Mouse (Mus musculus) layer of hippocampus, postnatal 36 days (tissue): ENCODE data around the gene Bcas3. TPM values are rescaled to one million over a fixed set of nuclear protein-coding genes. Genes with fewer than 3 reads are reported as not detected.

ENCODE experiments used
- DNase-seq, 2 experiments: peaks; one replicate each; pipeline ENCODE4 v3.0.0; 2022
- total RNA-seq, 2 experiments: library from RNA; stranded (reverse); gene quantifications; 2 replicates each; pipeline ENCODE4 v1.2.3; 2021

Gene Bcas3
- total RNA-seq, 2 experiments from 2014 or later, result 64.9 to 69.2 TPM

DNA sequence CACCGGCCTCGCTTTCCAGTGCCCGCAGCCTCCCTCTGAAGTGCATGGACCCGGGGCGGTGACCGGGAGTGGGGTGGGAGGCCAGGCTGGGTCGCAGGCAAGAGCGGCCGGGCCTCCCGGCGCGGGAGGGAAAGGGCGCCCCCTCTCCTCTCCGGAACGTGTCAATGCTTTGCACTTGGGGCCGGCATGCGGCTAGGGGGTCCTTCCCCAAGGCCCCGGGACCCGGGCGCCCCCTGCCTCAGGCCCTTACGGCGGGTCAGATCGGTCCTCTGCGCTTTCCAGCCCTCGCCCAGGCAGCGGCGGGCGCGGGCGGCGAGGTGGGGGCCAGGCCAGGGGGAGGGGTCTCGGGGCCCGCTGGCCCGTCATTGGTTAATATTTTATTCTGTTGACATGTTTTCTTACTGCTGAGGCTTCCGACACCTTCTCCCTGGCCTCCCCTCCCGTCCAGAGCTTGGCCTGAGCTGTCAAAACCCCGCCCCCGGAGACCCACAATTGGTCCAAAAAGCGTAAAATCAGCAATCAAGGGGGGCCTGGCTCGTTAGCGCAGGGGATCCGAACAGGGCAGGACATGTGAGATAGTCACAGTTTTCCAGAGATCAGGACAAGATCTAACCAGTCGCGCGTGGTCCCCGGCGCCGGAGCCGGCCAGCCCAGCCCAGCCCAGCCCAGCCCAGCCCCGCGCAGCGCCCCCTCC is 479.4 kb downstream of the Bcas3 start, which contains the start of gene Tbx2:
Gene Tbx2 (plus strand): TSS at position 321 of the 694 bp plus-strand sequence.
- DNase-seq, result no peak

- DNase-seq, result no peak
Observed at GRCm38 (mm10) chr11:85833081-85833521, 480.1 kb downstream of the Bcas3 start.

- DNase-seq, result no peak
Observed at GRCm38 (mm10) chr11:85833761-85834385, 480.9 kb downstream of the Bcas3 start.

- no peak for DNase-seq
Observed at GRCm38 (mm10) chr11:85834386-85834931, 481.5 kb downstream of the Bcas3 start.

DNA sequence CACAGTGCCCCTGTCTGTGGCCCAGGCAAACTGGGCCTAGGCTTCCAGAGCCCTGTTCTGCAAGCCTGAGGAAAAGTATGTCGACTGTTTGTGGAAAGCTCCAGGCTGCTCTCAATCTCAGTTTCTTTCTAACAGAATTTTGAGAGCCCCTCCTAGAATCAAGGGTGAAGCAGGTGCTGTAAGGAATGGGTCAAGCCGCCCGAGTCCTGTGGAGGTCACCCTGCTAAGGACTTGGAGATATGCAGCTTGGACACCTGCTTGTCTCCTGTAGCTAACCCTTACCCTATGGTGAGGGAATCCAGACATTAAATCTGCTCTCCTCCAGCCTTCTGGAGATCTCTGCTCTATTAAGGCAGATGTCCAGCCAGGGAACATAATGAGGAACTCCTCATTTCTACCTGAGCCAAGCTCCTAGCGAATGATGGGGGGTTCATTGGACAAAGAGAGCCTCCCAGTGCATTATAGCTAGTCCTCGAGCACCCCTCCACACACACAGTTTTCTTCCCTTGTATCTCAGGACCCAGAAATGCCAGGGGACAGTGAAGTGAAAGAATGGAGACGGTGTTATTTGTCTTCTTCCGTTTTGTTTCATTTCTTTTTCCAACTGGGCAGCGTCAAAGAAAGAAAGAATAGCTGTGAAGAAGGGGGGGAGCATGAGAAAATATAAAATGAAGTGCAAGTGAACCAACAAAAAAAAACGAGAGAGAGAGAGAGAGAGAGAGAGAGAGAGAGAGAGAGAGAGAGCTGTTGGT is 482.2 kb downstream of the Bcas3 start:
- DNase-seq, result no peak

DNA sequence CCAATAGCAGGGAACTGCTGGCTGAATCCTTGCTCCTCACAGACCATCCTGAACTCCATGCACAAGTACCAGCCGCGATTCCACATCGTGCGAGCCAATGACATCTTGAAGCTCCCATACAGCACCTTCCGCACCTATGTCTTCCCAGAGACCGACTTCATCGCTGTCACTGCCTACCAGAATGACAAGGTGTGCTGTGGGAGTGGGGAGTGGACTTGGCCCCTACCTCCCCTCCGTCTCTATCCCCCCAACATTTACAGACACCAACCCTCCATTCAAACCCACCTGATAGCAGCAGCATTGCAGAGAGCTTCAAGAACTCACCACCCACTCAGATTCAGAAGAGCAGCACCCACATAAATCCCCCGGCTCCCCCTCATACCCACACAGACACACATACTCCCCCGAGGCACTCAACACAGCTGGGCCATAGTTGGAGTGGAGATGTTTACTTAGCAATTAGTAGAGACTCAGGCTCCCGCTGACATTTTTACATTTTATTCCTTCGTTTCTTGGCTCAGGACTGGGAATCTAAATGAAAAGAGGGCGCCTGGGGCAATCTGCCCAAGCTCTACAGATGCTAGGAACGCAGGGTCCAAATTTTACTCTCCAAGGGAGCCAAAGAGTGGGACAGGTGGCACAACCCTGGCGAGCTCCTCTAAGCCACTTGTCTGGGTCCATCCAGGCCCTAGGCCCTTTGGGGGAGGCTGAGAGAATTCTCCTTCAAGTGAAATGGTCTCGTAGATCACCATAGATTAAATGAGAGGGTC is 483.0 kb downstream of the Bcas3 start:
- DNase-seq, result no peak

DNA sequence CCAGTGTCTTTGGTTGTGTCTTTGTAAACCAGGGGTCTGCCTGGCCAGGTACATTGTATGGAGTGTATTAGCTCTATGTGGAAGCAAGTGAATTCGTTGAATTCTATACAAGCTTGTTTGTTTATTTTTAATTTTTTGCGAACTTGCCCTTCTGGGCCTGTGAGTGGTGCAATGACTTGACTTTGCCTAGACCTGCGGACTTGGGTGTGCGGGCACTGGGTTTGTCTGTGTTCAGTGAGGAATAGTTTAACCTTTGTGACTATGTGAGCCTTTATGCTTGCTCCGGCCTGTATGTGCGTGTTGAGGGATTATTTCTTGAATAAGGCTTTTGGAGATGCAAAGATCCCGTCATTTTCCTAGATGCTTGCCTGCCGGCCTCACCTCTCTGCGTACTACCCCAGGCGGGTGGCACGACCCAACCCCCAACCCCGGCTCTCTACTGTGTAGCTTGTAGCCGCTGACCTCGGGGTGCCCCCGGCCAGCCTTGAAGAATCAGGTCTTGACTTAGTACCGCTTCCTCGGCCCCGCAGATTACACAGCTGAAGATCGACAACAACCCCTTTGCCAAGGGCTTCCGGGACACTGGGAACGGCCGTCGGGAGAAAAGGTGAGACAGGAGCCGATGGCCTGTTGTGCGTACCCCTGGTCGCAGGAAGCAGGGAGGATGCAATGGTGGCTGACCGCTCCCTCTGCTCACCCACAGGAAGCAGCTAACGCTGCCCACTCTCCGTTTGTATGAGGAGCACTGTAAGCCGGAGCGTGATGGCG is 483.7 kb downstream of the Bcas3 start:
- DNase-seq, result no peak

- no peak for DNase-seq
Observed at GRCm38 (mm10) chr11:85837291-85837647, 484.3 kb downstream of the Bcas3 start.

DNA sequence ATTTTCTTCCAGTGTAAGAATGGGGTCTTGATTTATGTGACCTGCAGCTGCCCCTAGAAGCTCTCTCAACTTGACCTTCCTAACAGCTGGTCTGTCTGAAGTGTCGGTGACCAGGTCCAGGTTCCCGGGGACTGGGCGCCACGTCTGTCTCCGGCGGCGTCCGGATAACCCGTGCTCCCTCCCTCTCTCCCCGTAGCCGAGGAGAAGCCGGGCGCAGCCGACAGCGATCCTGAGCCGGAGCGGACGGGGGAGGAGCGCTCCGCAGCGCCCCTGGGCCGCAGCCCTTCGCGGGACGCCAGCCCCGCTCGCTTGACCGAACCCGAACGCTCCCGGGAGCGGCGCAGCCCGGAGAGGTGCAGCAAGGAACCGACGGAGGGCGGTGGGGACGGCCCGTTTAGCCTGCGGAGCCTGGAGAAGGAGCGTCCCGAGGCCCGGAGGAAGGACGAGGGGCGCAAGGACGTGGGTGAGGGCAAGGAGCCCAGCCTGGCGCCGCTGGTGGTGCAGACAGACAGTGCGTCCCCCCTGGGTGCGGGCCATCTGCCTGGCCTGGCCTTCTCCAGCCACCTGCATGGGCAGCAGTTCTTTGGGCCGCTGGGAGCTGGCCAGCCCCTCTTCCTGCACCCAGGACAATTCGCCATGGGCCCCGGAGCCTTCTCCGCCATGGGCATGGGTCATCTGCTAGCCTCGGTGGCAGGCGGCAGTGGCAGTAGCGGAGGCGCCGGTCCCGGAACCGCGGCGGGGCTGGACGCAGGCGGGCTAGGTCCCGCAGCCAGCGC is 484.9 kb downstream of the Bcas3 start:
- no peak for DNase-seq

- no peak for DNase-seq
Observed at GRCm38 (mm10) chr11:85838424-85839257, 485.7 kb downstream of the Bcas3 start.

DNA sequence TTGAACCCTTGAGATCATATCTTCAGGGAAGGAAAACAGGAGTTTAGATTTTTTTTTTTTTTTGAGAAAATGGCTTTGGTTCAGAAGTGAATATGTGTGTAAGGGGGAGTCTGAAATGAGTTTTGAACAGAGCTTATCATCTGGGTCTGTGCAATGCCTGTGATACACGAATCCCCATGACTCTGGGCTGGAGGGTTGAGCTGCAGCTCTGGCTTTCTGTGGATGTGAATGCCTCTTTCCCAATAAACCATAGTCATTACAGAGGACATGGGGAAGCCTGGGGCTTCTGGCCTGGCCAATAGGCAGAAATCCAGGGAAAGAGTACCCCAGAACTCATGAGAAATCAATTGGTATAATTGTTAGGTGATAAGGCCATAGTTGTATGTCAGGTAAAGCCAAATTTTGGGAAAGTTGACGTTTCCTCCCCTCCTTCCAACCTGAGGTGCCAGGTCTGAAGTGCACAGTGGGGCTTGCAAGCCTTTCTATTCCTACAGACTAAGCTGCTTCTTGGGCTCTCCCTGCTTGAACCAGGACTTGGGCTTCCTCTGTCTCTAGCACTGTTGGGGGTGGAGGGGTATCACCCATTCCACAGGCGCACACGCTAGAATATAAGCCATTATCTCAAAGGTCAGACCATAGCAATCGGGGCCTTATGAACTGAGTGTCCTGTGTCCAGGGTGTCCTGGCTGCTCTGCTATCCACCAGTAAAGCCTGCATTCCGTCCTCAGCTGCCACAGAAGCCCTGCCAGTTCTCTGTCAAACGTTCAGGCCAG is 486.5 kb downstream of the Bcas3 start:
- no peak for DNase-seq

DNA sequence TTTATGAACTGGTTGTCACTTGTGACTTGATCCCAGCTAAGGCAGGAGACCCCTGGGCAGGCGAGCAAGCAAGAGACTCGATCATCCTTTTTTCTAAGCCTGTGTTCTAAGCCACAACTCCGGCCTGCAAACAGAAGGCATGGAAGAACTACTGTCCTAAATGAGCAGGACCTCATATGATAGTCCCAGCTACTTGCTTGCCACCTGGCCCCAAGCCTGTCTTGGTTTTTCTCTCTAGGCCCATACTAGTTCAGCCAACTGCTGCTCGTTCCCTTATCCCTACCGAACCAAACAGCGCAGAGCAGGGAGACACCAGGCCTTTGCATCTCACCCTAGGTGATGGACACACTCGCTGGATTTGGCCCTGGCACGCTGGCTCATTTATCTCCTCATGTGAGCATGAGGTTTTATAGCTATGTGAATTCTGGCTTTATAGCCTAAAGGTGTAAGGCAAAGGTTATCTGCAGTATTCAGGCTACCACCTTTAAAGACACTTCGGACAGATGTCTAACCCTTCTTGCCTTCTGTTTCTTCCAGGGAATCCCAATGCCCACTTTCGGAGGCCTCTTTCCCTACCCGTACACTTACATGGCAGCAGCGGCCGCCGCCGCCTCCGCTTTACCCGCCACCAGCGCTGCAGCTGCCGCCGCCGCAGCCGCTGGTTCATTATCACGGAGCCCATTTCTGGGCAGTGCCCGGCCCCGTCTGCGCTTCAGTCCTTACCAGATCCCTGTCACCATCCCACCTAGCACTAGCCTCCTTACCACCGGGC is 487.2 kb downstream of the Bcas3 start:
- no peak for DNase-seq

DNA sequence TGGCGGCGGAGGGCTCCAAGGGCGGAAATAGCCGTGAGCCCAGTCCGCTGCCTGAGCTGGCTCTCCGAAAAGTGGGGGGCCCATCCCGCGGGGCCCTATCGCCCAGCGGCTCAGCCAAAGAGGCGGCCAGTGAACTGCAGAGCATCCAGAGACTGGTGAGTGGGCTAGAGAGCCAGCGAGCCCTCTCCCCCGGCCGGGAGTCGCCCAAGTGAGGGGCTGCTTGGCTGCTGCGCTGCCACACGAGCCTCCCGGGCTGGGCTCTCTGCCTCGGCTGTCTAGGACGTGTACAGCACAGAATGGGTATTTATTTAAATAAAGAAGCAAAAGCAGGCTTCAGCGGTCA is 487.8 kb downstream of the Bcas3 start:
- no peak for DNase-seq

DNA sequence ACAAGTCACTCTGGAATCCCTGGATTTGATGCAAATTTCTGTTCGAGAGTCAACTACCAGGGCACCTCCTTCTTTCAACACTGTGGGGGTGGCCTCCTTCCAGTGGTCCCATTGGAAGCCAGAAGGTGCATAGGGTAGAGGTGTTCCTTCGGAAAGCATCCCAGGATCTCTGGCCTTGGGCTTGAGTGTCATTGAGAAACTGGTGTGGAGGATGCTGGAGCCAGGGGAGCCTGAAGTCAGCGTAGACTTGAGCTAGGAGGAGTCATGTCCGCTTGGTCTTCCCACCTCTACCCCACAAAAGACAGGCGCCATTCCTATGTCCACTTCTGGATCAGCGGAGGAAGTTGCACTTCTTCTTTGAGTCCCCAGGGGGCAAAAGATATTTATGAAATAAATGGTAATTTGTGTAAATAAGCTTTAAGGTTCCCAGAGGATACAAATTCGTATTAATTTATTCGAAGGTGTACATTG is 488.3 kb downstream of the Bcas3 start:
- DNase-seq, result no peak

- no peak for DNase-seq
Observed at GRCm38 (mm10) chr11:85841980-85842379, 489.0 kb downstream of the Bcas3 start.

DNA sequence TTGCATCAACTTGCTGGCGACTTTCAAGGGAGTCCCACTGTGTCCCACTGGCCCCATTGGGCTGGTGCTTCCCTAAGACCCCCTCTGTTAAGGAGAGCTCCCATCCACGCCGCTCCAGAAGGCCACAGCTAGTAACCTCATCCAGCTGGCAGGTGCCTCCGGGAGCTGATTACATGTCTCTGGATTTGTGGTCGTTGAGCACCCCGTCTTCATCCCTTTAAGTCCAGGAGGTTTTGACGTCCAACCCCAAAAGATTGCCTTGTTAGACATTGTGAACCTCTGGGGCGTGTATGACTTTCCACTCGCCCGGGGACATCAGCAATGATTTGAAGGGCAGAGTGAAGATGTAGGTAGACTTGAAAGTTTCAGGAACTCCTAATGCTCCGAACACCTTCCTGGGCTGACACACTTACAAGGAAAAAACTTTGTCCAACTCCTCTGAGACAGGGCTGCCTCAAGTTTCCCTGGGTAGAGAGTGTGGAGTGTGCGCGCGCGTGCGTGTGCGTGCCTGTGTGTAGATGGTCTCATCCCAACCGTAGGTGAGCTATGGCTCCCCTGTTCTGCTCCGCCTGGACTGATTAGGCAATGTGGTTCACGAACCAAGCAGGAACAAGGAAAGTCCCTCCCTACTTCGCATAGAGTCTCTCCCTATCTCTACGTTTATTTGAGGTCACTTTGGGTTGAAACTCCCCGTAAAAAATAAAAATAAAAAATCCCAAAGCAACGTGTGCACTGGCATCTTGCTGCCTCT is 489.8 kb downstream of the Bcas3 start:
- DNase-seq, result no peak

- no peak for DNase-seq
Observed at GRCm38 (mm10) chr11:85843347-85843692, 490.4 kb downstream of the Bcas3 start.
